Mouse (Mus musculus): Measurements from ENCODE around the gene Rala. TPM values are rescaled to one million over a fixed set of nuclear protein-coding genes. Genes with fewer than 3 reads are reported as not detected.

Rala gene
- polyA plus RNA-seq, 1 experiment, result 23.2 TPM

GRCm38 (mm10) chr13:17884211-17884610, 59.8 kb downstream of the Rala start:
- H3K4me1 ChIP-seq (ENCODE audit: control insufficient read depth, insufficient read depth, low read length), result no peaks in the 10 kb centered on the region
- no peak overlapping the region for H3K27ac ChIP-seq (ENCODE audit: control insufficient read depth, insufficient read depth, low read depth, low read length)
- no peaks in the 10 kb centered on the region for H3K36me3 ChIP-seq (ENCODE audit: control insufficient read depth, insufficient read depth, low read length)
- H3K27me3 ChIP-seq (ENCODE audit: control insufficient read depth, insufficient read depth, low read length), result no peaks in the 10 kb centered on the region
- no peak for TF ChIP-seq CTCF (IDR thresholded peaks at IDR 0.05; ENCODE audit: control insufficient read depth, insufficient read depth, insufficient replicate concordance, low read depth, low read length)
- TF ChIP-seq POLR2A (IDR thresholded peaks at IDR 0.05; ENCODE audit: control insufficient read depth, low read depth, low read length), result no peak
- H3K4me3 ChIP-seq (ENCODE audit: control insufficient read depth, low read depth, low read length), result no peak overlapping the region

GRCm38 (mm10) chr13:17879061-17879460, 65.0 kb downstream of the Rala start:
- no peak for TF ChIP-seq CTCF (IDR thresholded peaks at IDR 0.05; ENCODE audit: control insufficient read depth, insufficient read depth, insufficient replicate concordance, low read depth, low read length)
- no peak for TF ChIP-seq POLR2A (IDR thresholded peaks at IDR 0.05; ENCODE audit: control insufficient read depth, low read depth, low read length)
- no peaks in the 10 kb centered on the region for H3K4me1 ChIP-seq (ENCODE audit: control insufficient read depth, insufficient read depth, low read length)
- no peak overlapping the region for H3K4me3 ChIP-seq (ENCODE audit: control insufficient read depth, low read depth, low read length)
- no peak overlapping the region for H3K27ac ChIP-seq (ENCODE audit: control insufficient read depth, insufficient read depth, low read depth, low read length)
- H3K27me3 ChIP-seq (ENCODE audit: control insufficient read depth, insufficient read depth, low read length), result no peaks in the 10 kb centered on the region
- no peaks in the 10 kb centered on the region for H3K36me3 ChIP-seq (ENCODE audit: control insufficient read depth, insufficient read depth, low read length)

GRCm38 (mm10) chr13:17866741-17867140, 77.3 kb downstream of the Rala start:
- Histone ChIP-seq H3K27me3 (ENCODE audit: control insufficient read depth, insufficient read depth, low read length) (no peaks in the 10 kb centered on the region), H3K36me3 (ENCODE audit: control insufficient read depth, insufficient read depth, low read length) (no peaks in the 10 kb centered on the region), H3K27ac (ENCODE audit: control insufficient read depth, insufficient read depth, low read depth, low read length) (no peak overlapping the region), H3K4me3 (ENCODE audit: control insufficient read depth, low read depth, low read length) (no peak overlapping the region), H3K4me1 (ENCODE audit: control insufficient read depth, insufficient read depth, low read length) (no peaks in the 10 kb centered on the region)
- TF ChIP-seq CTCF (IDR thresholded peaks at IDR 0.05; ENCODE audit: control insufficient read depth, insufficient read depth, insufficient replicate concordance, low read depth, low read length), result no peak
- no peak for TF ChIP-seq POLR2A (IDR thresholded peaks at IDR 0.05; ENCODE audit: control insufficient read depth, low read depth, low read length)

- peaks cover 12% of the 10 kb centered on the region for H3K4me1 ChIP-seq (ENCODE audit: control insufficient read depth, insufficient read depth, low read length)
- H3K4me3 ChIP-seq (ENCODE audit: control insufficient read depth, low read depth, low read length), result no peak overlapping the region
- H3K27ac ChIP-seq (ENCODE audit: control insufficient read depth, insufficient read depth, low read depth, low read length), result no peak overlapping the region
- H3K27me3 ChIP-seq (ENCODE audit: control insufficient read depth, insufficient read depth, low read length), result no peaks in the 10 kb centered on the region
- no peak for TF ChIP-seq POLR2A (IDR thresholded peaks at IDR 0.05; ENCODE audit: control insufficient read depth, low read depth, low read length)
- no peaks in the 10 kb centered on the region for H3K36me3 ChIP-seq (ENCODE audit: control insufficient read depth, insufficient read depth, low read length)
These were observed 83.5 kb downstream of the Rala start for GRCm38 (mm10) chr13:17860536-17860935.

GRCm38 (mm10) chr13:17859365-17860033, 84.5 kb downstream of the Rala start:
- TF ChIP-seq CTCF (IDR thresholded peaks at IDR 0.05; ENCODE audit: control insufficient read depth, insufficient read depth, insufficient replicate concordance, low read depth, low read length) (no peak), POLR2A (IDR thresholded peaks at IDR 0.05; ENCODE audit: control insufficient read depth, low read depth, low read length) (no peak)
- H3K36me3 ChIP-seq (ENCODE audit: control insufficient read depth, insufficient read depth, low read length), result no peaks in the 10 kb centered on the region

GRCm38 (mm10) chr13:17857046-17857445, 87.0 kb downstream of the Rala start:
- H3K4me3 ChIP-seq (ENCODE audit: control insufficient read depth, low read depth, low read length), result no peak overlapping the region
- H3K27ac ChIP-seq (ENCODE audit: control insufficient read depth, insufficient read depth, low read depth, low read length), result no peak overlapping the region
- TF ChIP-seq POLR2A (IDR thresholded peaks at IDR 0.05; ENCODE audit: control insufficient read depth, low read depth, low read length) (no peak), CTCF (IDR thresholded peaks at IDR 0.05; ENCODE audit: control insufficient read depth, insufficient read depth, insufficient replicate concordance, low read depth, low read length) (no peak)
- no peaks in the 10 kb centered on the region for H3K36me3 ChIP-seq (ENCODE audit: control insufficient read depth, insufficient read depth, low read length)
- H3K27me3 ChIP-seq (ENCODE audit: control insufficient read depth, insufficient read depth, low read length), result no peaks in the 10 kb centered on the region
- peaks cover 16% of the 10 kb centered on the region for H3K4me1 ChIP-seq (ENCODE audit: control insufficient read depth, insufficient read depth, low read length)

More at GRCm38 (mm10) chr13:17859365-17860033, 84.5 kb downstream of the Rala start:
- Histone ChIP-seq H3K27me3 (ENCODE audit: control insufficient read depth, insufficient read depth, low read length) (no peaks in the 10 kb centered on the region), H3K4me1 (ENCODE audit: control insufficient read depth, insufficient read depth, low read length) (peaks cover 16% of the 10 kb centered on the region), H3K4me3 (ENCODE audit: control insufficient read depth, low read depth, low read length) (peak overlapping the region; percentile 39), H3K27ac (ENCODE audit: control insufficient read depth, insufficient read depth, low read depth, low read length) (no peak overlapping the region)

GRCm38 (mm10) chr13:17855492-17856138, 88.4 kb downstream of the Rala start:
- H3K27ac ChIP-seq (ENCODE audit: control insufficient read depth, insufficient read depth, low read depth, low read length), result peak overlapping the region; percentile 66
- no peak overlapping the region; the same call in 1 of the 2 replicates for H3K4me3 ChIP-seq (ENCODE audit: control insufficient read depth, low read depth, low read length)
- TF ChIP-seq CTCF (IDR thresholded peaks at IDR 0.05; ENCODE audit: control insufficient read depth, insufficient read depth, insufficient replicate concordance, low read depth, low read length) (no peak), POLR2A (IDR thresholded peaks at IDR 0.05; ENCODE audit: control insufficient read depth, low read depth, low read length) (no peak)
- peaks cover 16% of the 10 kb centered on the region for H3K4me1 ChIP-seq (ENCODE audit: control insufficient read depth, insufficient read depth, low read length)
- no peaks in the 10 kb centered on the region for H3K36me3 ChIP-seq (ENCODE audit: control insufficient read depth, insufficient read depth, low read length)
- H3K27me3 ChIP-seq (ENCODE audit: control insufficient read depth, insufficient read depth, low read length), result no peaks in the 10 kb centered on the region
